Mouse (Mus musculus): ENCODE data around the gene Kif26a. TPM values are rescaled to one million over a fixed set of nuclear protein-coding genes. Genes with fewer than 3 reads are reported as not detected.

Kif26a gene
- total and polyA plus RNA-seq, 2 experiments from 2014 or later = 1.9 to 26.3 TPM

- Histone ChIP-seq H3K9me3 (ENCODE audit: low read length) (no peaks in the 10 kb centered on the region), H3K9ac (replicated peaks; ENCODE audit: low read length) (no peak overlapping the region), H3K4me2 (ENCODE audit: low read depth, low read length) (no peak overlapping the region), H3K36me3 (ENCODE audit: insufficient read depth, low read length) (no peaks in the 10 kb centered on the region; the same call in 1 of the 2 replicates), H3K4me1 (ENCODE audit: insufficient read depth, low read length) (peaks cover 11% of the 10 kb centered on the region; the same call in 1 of the 2 replicates), H3K27ac (peak overlapping the region; percentile 62), H3K27me3 (ENCODE audit: insufficient read depth, low read length) (no peaks in the 10 kb centered on the region), H3K4me3 (ENCODE audit: low read length) (no peak overlapping the region)
- no peak for TF ChIP-seq CTCF (IDR thresholded peaks at IDR 0.05; ENCODE audit: low read depth)
- ATAC-seq = no peak
- DNase-seq (ENCODE audit: low spot score) = peak; percentile 66
- 92% methylated on average over 1 of the region's 1 CpGs for WGBS
Measured at GRCm38 (mm10) chr12:112171657-112172056, 25.6 kb downstream of the Kif26a start.

DNA sequence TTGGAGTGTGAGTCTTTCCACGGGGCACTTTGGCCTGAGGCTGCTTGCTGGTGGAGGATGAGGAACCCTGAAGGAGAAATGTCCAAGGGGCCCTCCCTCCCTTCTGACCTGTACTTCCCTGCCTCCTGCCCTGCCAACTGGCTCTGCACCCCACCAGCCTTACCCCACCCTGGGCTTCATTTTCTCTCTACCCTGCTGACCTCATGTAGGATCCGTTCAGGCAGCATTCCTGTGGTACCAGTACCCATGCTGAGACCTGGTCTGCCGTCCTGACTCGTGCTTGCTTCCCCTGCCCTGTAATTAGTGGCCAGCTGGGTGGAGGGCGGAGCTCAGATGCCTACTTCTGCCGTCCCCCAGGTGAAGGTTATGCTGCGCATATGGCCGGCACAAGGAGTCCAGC, 26.2 kb downstream of the Kif26a start:
- ATAC-seq (no peak), DNase-seq (ENCODE audit: low spot score) (no peak)
- Histone ChIP-seq H3K9me3 (ENCODE audit: low read length) (no peaks in the 10 kb centered on the region), H3K9ac (replicated peaks; ENCODE audit: low read length) (no peak overlapping the region), H3K4me3 (ENCODE audit: low read length) (no peak overlapping the region), H3K4me2 (ENCODE audit: low read depth, low read length) (no peak overlapping the region), H3K36me3 (ENCODE audit: insufficient read depth, low read length) (no peaks in the 10 kb centered on the region; the same call in 1 of the 2 replicates), H3K4me1 (ENCODE audit: insufficient read depth, low read length) (peaks cover 11% of the 10 kb centered on the region; the same call in 1 of the 2 replicates), H3K27me3 (ENCODE audit: insufficient read depth, low read length) (no peaks in the 10 kb centered on the region), H3K27ac (no peak overlapping the region)
- no peak for TF ChIP-seq CTCF (IDR thresholded peaks at IDR 0.05; ENCODE audit: low read depth)
- 60% methylated on average over 8 of the region's 8 CpGs for WGBS

DNA sequence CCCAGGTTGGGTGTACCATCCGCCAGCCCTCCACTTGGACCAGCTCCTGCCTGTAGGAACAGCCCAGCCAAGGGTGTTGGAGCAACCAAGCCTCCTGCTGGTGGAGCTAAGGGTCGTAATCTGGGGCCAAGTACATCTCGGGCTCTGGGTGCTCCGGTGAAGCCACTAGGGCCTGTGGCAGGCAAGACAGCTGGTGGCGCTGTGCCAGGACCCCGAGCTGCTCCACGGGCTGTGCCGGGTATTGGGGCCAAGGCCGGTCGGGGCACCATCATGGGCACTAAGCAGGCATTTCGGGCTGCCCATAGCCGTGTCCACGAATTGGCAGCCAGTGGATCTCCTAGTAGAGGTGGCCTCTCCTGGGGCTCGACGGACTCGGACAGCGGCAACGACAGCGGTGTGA, 31.7 kb downstream of the Kif26a start:
- Histone ChIP-seq H3K4me1 (ENCODE audit: insufficient read depth, low read length) (no peaks in the 10 kb centered on the region), H3K27me3 (ENCODE audit: insufficient read depth, low read length) (no peaks in the 10 kb centered on the region), H3K9me3 (ENCODE audit: low read length) (no peaks in the 10 kb centered on the region), H3K9ac (replicated peaks; ENCODE audit: low read length) (no peak overlapping the region), H3K4me3 (ENCODE audit: low read length) (no peak overlapping the region), H3K4me2 (ENCODE audit: low read depth, low read length) (no peak overlapping the region), H3K36me3 (ENCODE audit: insufficient read depth, low read length) (no peaks in the 10 kb centered on the region; the same call in 1 of the 2 replicates), H3K27ac (no peak overlapping the region)
- ATAC-seq (no peak), DNase-seq (ENCODE audit: low spot score) (no peak)
- WGBS = 90% methylated on average over 19 of the region's 19 CpGs
- TF ChIP-seq CTCF (IDR thresholded peaks at IDR 0.05; ENCODE audit: low read depth) = peak; percentile 6; the same call in 1 of the 2 replicates

DNA sequence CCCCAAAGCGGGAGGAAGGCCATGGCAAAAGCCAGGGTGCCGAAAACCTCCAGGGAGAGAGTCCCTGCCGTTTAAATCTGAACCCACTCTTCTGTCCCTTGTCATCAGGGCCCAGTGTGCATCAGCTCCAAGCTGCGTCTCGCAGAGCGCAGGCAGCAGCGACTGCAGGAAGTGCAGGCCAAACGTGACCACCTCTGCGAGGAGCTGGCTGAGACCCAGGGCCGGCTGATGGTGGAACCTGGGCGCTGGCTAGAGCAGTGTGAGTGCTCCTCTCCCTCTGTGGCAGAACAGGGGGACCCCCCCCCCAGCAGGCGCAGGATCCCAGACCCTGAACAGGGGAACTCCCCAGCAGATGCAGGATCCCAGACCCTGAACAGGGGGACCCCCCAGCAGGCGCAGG, 33.7 kb downstream of the Kif26a start:
- no peak overlapping the region for H3K4me3 ChIP-seq (ENCODE audit: low read length)
- ATAC-seq = no peak
- H3K27ac ChIP-seq = no peak overlapping the region
- no peak for DNase-seq (ENCODE audit: low spot score)
- H3K9ac ChIP-seq (replicated peaks; ENCODE audit: low read length) = no peak overlapping the region
- no peak for TF ChIP-seq CTCF (IDR thresholded peaks at IDR 0.05; ENCODE audit: low read depth)
- H3K9me3 ChIP-seq (ENCODE audit: low read length) = no peaks in the 10 kb centered on the region
- H3K27me3 ChIP-seq (ENCODE audit: insufficient read depth, low read length) = no peaks in the 10 kb centered on the region
- WGBS = 87% methylated on average over 13 of the region's 13 CpGs
- H3K4me2 ChIP-seq (ENCODE audit: low read depth, low read length) = no peak overlapping the region
- H3K36me3 ChIP-seq (ENCODE audit: insufficient read depth, low read length) = no peaks in the 10 kb centered on the region
- no peaks in the 10 kb centered on the region for H3K4me1 ChIP-seq (ENCODE audit: insufficient read depth, low read length)

DNA sequence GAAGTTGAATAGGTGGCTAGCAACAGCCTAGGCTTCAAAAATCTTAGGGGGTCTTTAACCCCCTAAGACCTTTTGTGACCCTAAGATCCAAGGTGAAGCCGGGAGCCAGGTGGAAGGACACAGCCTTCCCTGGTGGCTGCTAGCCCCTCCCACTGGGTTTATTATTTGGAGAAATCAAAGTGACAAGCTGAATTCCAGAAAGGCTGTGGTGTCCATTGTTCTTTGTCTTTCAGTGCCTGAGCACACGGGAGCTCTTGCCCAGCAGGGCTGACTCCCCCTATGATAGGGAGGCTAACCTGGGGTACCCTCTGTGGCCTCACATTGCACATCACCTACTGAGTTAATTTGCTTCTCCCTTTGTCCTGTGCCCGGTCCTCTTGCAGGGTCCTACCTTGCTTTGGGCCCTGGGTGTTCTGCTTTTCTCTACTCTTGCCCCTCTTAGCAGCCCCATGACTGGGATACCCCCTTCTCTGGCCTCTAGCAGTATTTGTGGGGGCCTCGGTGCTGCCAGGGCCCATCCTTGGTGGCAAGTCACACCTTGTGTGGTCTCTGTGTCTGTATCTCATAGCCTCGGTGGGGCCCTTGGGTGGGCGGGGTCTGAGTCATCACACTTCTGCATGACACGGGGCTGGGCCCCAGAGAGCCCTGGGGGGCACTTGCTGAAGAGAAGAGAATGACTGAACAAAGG, 36.1 kb downstream of the Kif26a start:
- no peaks in the 10 kb centered on the region for H3K27me3 ChIP-seq (ENCODE audit: insufficient read depth, low read length)
- no peak overlapping the region for H3K4me2 ChIP-seq (ENCODE audit: low read depth, low read length)
- no peaks in the 10 kb centered on the region for H3K36me3 ChIP-seq (ENCODE audit: insufficient read depth, low read length)
- ATAC-seq (0 out of 2 replicates have a peak, but pooled peaks have one; percentile 28), DNase-seq (ENCODE audit: low spot score) (no peak)
- no peak overlapping the region for H3K9ac ChIP-seq (replicated peaks; ENCODE audit: low read length)
- H3K4me1 ChIP-seq (ENCODE audit: insufficient read depth, low read length) = no peaks in the 10 kb centered on the region
- WGBS = 25% methylated on average over 7 of the region's 7 CpGs
- H3K27ac ChIP-seq = no peak overlapping the region
- H3K4me3 ChIP-seq (ENCODE audit: low read length) = no peak overlapping the region
- no peak for TF ChIP-seq CTCF (IDR thresholded peaks at IDR 0.05; ENCODE audit: low read depth)
- no peaks in the 10 kb centered on the region for H3K9me3 ChIP-seq (ENCODE audit: low read length)

DNA sequence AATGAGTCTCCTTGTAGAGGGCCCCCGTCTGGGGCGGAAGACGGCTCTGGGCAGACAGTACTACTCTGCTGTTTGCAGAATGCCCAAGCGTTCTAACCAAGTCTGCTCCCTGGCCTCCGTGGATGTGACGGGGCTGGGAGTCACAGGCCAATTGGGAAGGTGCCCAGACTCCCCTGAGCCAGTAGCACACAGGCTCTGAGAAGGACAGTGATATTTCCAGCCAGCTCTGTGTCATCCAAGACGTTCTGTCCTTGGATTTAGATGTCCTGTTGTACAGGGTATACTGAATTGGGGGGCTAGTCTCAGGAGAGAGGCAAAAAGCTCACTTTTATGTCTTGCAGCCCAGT, 36.6 kb downstream of the Kif26a start:
- Histone ChIP-seq H3K9me3 (ENCODE audit: low read length) (no peaks in the 10 kb centered on the region), H3K4me1 (ENCODE audit: insufficient read depth, low read length) (no peaks in the 10 kb centered on the region), H3K27ac (no peak overlapping the region), H3K27me3 (ENCODE audit: insufficient read depth, low read length) (no peaks in the 10 kb centered on the region), H3K9ac (replicated peaks; ENCODE audit: low read length) (no peak overlapping the region), H3K4me3 (ENCODE audit: low read length) (no peak overlapping the region), H3K36me3 (ENCODE audit: insufficient read depth, low read length) (no peaks in the 10 kb centered on the region), H3K4me2 (ENCODE audit: low read depth, low read length) (no peak overlapping the region)
- TF ChIP-seq CTCF (IDR thresholded peaks at IDR 0.05; ENCODE audit: low read depth) = no peak
- DNase-seq (ENCODE audit: low spot score) (peak; percentile 32), ATAC-seq (0 out of 2 replicates have a peak, but pooled peaks have one; percentile 21)
- 22% methylated on average over 7 of the region's 7 CpGs for WGBS

- no peak for ATAC-seq
- no peak for TF ChIP-seq CTCF (IDR thresholded peaks at IDR 0.05; ENCODE audit: low read depth)
- Histone ChIP-seq H3K4me2 (ENCODE audit: low read depth, low read length) (no peak overlapping the region), H3K4me1 (ENCODE audit: insufficient read depth, low read length) (no peaks in the 10 kb centered on the region), H3K9ac (replicated peaks; ENCODE audit: low read length) (no peak overlapping the region), H3K36me3 (ENCODE audit: insufficient read depth, low read length) (no peaks in the 10 kb centered on the region), H3K4me3 (ENCODE audit: low read length) (no peak overlapping the region), H3K27me3 (ENCODE audit: insufficient read depth, low read length) (no peaks in the 10 kb centered on the region), H3K27ac (0 out of 2 replicates have a peak overlapping the region, but pooled peaks have one; percentile 32), H3K9me3 (ENCODE audit: low read length) (no peaks in the 10 kb centered on the region)
- WGBS = 55% methylated on average over 6 of the region's 6 CpGs
- no peak for DNase-seq (ENCODE audit: low spot score)
Measured at GRCm38 (mm10) chr12:112183675-112184074, 37.7 kb downstream of the Kif26a start.

Data from hindbrain, postnatal 0 days (tissue).